Mouse (Mus musculus): ENCODE data around the gene Npcd.
A peak's percentile ranks its signal among the peaks of the same experiment; 100 is the strongest.
"Not testable (repeated sequence)": the region's sequence is repeated elsewhere in the genome, so short reads cannot be mapped to it uniquely, and the experiment has no call there.

The Npcd gene

DNA sequence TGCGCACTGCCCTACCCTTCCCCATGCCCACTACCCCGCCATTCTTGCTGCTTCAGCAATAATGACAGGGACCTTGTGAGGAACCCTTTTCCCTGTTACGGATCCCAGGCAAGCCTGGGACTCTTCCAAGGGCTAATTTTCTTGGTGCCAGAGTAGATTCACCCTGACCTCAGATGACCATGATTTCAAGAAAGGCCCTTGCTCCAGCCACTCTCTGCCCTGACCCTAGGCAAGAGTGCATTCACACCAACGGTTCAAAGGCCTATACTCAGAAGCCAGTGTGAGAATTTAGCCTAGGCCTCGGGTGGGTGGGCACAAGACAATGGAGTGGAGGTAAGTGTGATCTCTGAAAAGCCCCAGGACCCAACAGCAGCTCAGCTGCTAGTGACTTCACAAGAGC, 4.6 kb downstream of the Npcd start:
- DNase-seq: peak; percentile 64

GRCm38 (mm10) chr15:79828366-79829035, 5.5 kb downstream of the Npcd start:
- peak; percentile 75 for DNase-seq

DNA sequence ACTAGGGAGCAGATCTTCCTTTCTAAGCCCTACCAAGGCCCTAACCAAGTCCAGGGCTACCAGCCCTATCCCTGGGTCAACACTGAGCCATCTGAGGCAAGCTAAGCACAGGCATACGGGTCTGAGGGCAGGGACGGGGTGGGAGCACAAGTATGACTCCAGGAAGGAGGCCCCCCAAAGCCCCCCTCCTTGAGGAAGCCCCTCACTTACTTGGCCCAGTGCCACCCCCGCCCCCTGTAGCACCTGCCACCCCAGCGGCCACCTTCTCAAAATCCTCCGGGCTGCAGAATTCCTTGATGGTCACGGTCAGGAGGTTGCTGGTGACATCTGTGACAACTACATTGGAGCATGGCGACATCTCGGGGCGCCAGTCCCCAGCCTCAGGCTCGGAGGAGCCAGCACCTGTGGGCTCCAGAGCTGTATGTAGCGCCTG, 6.2 kb downstream of the Npcd start:
- DNase-seq: peak; percentile 61

DNA sequence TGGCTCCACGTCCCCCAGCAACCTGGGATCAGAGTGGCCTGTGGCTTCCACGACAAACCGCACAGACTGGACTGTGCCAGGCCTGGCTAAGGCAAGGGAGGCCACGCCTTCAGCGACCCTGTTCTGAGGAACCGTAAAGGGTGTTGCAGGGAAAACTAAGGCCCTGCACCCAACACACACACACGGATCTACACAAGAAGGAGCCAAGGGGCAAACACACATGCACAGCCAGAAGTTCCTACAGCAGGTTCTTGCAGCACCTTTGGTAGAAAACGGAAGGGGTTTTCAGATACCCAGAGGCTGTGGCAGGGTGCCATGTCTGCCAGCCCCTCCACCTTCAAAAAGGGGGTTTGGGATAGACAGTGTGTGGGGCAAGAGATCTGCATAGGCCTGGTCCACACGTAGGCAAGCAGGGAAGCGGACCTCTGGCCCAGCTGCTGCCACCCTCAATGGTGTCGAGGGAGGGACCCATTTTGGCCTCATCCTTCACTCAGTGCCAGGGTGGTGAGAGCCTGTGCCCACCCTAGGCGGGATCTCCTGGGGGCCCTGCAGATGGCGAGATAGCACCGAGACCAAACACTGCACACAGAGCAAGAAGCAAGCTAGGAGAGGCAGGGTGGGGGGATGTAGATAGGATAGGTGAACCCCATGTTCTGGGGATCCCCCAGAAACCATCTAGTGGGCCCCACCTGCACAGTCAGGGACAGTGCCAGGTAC, 6.8 kb downstream of the Npcd start:
- peak; percentile 61 for DNase-seq

DNA sequence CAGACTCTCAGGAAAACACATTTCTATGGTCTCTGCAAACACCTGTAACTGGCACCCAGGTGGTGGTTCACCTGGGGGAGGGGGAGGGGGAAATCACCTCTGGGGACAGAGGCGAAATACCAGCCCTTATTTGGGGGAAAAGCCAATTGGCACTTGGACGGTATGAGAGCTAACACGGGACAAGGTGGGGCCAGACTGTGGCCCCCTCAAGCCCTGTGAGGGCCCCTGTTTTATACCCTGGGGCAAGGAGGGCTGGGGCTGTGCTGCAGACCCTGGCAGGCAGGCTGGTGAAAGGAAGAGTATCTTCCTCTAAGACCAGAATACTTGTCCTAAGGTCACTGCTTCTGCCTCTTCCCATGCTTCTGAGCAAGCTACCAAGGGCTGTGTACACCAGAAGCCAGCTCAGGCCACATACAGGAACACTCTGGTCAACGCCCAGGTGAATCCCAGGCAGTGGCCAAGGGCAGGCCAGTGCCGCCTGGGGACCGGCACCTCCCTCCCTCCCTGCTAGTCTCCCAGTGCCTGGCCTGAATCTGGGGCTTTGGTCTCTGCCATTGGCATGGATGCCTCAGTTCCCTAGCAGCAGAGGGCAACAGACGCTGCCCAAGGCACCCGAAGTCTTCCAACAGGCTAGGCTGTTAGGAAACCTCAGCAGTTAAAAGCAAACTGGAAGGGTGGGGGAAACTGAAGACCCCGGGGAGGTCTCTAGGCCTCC, 7.7 kb downstream of the Npcd start:
- DNase-seq: peak; percentile 56

DNA sequence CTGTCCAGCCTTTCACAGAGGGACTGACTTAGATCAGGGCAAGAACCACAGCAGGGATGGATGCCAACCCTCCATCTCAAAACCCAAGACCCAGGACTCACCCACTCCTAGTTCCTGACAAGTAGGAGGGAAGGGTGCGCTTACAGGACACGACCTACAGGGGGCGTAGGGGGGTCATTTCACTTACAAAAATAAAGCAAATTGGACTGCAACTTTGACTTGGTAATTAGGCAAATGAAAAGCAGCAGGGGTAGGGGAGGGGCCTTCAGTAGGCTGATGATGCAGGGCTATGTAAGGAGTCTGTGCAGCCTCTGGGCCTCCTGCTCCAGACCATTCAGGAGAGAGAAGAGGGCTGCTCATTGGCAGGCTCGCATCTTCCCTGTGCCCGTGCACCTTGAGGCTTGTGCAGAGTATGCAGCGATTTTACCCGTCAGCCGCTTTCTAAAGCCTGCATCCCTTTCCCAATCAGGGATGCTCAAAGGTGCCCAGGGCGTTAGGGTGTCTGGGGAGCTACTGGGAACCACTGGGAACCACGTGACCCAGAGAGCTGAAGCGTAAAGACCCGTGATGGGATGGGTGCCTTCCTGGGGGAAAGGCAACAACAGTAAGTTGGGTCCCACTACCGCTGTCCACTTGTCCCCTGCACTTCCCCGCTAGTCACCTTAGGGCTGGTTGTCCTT, 8.8 kb downstream of the Npcd start:
- DNase-seq: peak; percentile 71

DNA sequence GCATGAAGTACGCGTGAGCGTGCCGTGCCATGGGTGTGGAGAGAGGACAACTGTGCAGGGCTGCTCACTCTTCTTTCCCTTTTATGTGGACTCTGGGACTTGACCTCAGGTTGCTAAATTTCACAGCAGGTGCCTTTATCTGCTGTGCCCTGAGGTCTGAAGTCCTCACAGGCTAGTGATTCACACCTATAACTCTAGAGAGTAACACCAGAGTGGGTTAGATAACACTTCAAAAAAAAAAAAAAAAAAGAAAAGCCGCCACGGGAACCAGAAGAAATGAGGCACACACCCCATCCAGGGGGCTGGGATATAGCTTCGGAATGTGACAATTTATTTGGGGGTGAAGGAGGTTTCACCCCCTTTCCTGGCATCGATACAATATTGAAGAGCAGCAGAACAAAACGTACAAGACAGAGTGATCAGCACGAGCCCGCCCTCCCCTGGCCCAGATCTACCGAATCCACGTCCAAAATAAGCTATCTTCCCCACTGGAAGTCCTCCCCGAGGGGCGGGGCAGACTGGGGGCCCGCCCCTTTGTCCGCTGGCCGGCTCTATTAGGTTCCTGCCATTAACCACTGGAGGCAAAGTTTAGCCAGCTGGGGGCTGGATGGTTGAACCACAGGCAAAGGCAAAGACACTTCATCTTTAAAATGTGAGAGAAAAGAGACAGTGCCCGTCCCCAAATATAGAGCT, 10.3 kb downstream of the Npcd start:
- peak; percentile 50 for DNase-seq

GRCm38 (mm10) chr15:79822265-79823199, 11.5 kb downstream of the Npcd start:
- DNase-seq: peak; percentile 49

- DNase-seq: peak; percentile 39
These were observed 15.7 kb downstream of the Npcd start for GRCm38 (mm10) chr15:79818325-79818724.

- no peak for DNase-seq
These were observed 20.3 kb downstream of the Npcd start for GRCm38 (mm10) chr15:79813666-79814258.

DNA sequence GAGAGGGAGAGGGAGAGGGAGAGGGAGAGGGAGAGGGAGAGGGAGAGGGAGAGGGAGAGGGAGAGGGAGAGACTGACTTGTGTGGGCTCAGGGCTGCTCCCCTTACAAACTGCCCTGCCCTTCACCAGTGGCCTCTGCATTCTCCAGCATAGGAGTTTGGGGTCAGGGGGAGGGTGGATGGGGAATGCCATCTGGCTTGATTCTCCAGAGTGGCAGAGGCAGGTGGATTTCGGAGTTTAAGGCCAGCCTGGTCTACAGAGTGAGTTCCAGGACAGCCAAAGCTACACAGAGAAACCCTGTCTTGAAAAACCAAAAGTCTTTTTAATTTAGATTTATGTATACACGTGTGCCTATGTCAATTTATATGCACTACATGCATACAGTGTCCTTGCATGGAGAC, 21.2 kb downstream of the Npcd start:
- not testable (repeated sequence) for DNase-seq

DNA sequence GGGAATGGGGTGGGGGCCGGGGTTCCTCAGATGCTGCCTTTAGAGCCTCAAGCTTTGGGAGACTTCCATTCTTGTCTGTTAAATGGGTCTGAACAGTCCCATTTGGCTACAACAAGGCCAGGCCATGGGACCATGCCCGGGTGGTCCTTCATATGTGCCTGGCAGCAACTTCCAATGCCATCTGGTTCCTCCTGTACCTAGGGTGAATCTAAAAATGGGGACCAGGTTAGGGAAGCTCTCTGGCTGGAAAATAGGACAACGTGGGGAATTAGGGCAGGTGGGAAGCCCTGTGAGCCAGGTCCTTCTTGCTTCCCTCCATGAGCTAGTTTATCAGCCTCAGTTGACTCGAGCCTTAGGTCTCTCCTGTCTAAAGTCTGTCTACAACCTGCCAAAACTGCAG, 23.0 kb downstream of the Npcd start:
- DNase-seq: peak; percentile 76

GRCm38 (mm10) chr15:79810061-79810460, 24.0 kb downstream of the Npcd start:
- DNase-seq: peak; percentile 94

GRCm38 (mm10) chr15:79808658-79809057, 25.4 kb downstream of the Npcd start:
- peak; percentile 83 for DNase-seq

GRCm38 (mm10) chr15:79808114-79808513, 25.9 kb downstream of the Npcd start:
- DNase-seq: peak; percentile 83

- no peak for DNase-seq
These were observed 27.0 kb downstream of the Npcd start for GRCm38 (mm10) chr15:79807050-79807449.

DNA sequence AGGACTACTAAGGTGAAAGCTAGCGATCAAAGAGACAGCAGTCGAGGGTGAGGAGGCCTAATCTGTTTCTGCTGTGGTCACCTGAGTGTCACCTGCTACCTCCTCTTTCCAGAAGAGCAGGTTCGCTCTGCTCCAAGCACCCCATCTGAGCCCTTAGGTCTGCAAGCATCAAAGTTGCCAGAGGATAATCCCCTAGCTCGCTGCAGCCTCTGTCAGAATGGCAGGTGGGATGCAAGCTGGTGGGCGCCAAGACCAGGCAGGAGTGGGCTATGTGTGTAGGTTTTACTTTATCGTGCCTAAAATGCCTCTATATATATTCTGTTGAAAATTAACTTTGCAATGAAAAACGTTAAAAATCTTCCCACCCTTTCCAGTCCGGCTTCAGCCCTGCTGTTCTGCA, 28.8 kb downstream of the Npcd start:
- no peak for DNase-seq

DNA sequence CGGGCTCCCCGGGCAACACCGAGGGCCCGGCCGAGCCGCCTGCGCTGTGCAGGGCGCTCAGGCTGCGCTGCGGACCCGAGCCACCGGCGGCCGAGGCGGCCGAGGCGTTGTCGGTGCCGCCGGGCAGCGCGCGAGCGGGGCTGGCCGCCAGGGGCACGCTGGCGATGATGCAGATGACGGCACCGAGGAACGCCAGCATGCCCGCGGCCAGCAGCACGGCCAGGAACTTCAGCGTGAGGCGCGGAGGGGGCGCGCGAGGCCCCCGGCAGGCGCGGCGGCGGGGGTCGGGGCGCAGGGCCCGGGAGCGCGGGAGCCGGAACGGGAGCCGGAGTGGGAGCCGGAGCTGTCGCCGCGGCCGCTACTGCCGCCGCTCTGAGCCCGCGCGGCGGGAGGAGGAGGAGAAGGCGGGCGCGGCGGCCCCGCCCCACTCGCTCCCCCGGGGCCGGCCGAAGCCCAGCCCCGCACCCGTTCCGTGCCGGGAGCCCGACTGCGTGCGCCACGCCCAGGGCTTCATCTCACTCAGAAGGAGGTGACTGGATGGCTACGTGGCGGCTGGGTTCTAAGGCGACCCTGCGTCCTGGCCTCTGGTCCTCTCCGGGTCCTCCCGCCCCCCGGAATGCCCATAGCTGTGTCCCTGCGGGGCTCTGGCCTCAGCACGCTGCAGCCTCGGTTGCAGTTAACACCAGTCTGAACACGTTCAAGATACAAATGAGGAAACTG, 29.5 kb downstream of the Npcd start, which contains the start of gene Nptxr:
TSS of gene Nptxr (minus strand) at position 415 of the 720 bp plus-strand sequence.
- DNase-seq: no peak

GRCm38 (mm10) chr15:79803533-79804351, 30.3 kb downstream of the Npcd start:
- DNase-seq: no peak

All from cerebellum, adult 9-10 months (tissue).